Mouse (Mus musculus) embryonic fibroblast, embryonic 13.5 days (primary cell): ENCODE results near the gene Ski. TPM values are rescaled to one million over a fixed set of nuclear protein-coding genes. Genes with fewer than 3 reads are reported as not detected.

Source experiments
- H3K27ac ChIP-seq: 2 replicates; pipeline ENCODE4 v1.5.1; 2012; ENCODE audit warnings: low read length, control low read depth, inconsistent platforms; ENCODE audit not compliant: insufficient read depth
- H3K4me1 ChIP-seq: 2 replicates; pipeline ENCODE4 v1.6.1; 2011; ENCODE audit warnings: low read length; ENCODE audit not compliant: control insufficient read depth, insufficient read depth
- H3K4me3 ChIP-seq: 2 replicates; pipeline ENCODE4 v1.5.1; 2011; ENCODE audit warnings: mild to moderate bottlenecking, control low read depth, low read length; ENCODE audit not compliant: insufficient read depth
- CTCF ChIP-seq: IDR thresholded peaks from 2 replicates; pipeline ENCODE4 v1.5.1; 2011; ENCODE audit warnings: mild to moderate bottlenecking, control low read depth, low read length, moderate library complexity, borderline replicate concordance; ENCODE audit not compliant: insufficient read depth
- POLR2A ChIP-seq: IDR thresholded peaks from 2 replicates; pipeline ENCODE4 v1.6.1; 2011; ENCODE audit warnings: low read depth, mild to moderate bottlenecking, control low read depth, low read length, moderate library complexity
- polyA plus RNA-seq: library from polyadenylated mRNA; stranded (reverse); fragments of >200 nt; gene quantifications from 2 replicates; pipeline ENCODE4 v1.2.4, GENCODE M21; 2011; ENCODE audit warnings: low read depth; ENCODE audit not compliant: missing spikeins, insufficient read length

The Ski gene
- polyA plus RNA-seq, 1 experiment: 106 TPM

DNA sequence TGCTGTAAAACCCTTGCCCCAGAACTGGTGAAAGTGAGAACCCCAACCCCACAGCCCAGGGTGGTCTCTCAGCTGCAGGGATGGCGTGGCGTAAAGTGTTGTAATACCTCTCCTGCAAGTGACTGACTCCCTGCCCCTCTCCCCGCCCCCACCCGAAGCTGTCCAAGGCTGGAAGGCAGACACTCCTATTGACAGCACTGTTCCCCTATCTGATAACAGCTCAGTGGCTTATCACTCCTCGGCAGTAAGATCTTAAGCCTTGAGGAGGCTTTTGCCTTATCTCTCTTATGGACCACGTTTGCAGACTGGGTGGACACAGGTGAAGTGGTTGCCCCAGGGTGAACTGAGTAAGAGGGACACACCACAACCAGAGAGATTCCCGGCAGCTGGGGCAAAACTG is 97.1 kb downstream of the Ski start:
- no peak overlapping the region for H3K27ac ChIP-seq
- H3K4me3 ChIP-seq: no peak overlapping the region
- no peak for TF ChIP-seq POLR2A
- TF ChIP-seq CTCF: no peak
- H3K4me1 ChIP-seq: peaks cover 21% of the 10 kb centered on the region

GRCm38 (mm10) chr4:155123868-155124534 is 98.4 kb downstream of the Ski start:
- H3K4me1 ChIP-seq: peaks cover 14% of the 10 kb centered on the region; the same call in 1 of the 2 replicates
- no peak overlapping the region for H3K27ac ChIP-seq
- no peak for TF ChIP-seq CTCF
- TF ChIP-seq POLR2A: no peak
- H3K4me3 ChIP-seq: no peak overlapping the region

DNA sequence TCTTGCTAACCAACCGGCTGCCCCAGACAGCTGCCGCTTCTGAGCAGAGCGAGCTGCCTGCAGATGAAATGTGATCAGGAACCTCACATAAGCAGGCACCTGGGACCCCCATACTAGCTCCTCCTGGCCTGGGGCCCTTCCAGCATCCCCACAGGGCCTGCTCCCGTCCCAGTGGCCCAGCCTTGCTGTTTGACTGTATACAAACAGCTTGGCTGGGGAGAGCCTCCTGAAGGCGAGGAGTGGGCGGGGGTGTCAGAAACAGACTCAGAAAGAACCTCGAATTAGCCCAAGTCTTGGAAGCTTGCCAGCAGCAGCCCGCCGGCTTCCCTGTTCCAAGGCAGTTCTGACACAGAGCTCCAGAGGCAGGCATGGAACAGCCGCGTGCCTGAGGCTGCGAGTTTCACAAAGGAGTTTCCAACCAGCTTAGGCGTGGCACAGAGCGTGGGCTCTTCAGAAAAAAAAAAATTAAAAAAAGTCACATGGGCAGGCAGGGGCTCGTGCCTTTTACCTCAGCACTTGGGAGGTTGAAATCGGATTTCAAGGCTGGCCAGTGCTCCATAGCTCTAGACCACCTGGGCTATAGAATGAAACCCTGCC is 99.8 kb downstream of the Ski start:
- Histone ChIP-seq H3K4me3 (no peak overlapping the region), H3K4me1 (peaks cover 14% of the 10 kb centered on the region; the same call in 1 of the 2 replicates), H3K27ac (peak overlapping the region; percentile 45)
- peak; percentile 26; the same call in 1 of the 2 replicates for TF ChIP-seq POLR2A
- no peak for TF ChIP-seq CTCF

- peak overlapping the region; percentile 45 for H3K27ac ChIP-seq
- peaks cover 11% of the 10 kb centered on the region; the same call in 1 of the 2 replicates for H3K4me1 ChIP-seq
- no peak overlapping the region for H3K4me3 ChIP-seq
- TF ChIP-seq CTCF (no peak), POLR2A (no peak)
Measured at GRCm38 (mm10) chr4:155121915-155122443, 100.4 kb downstream of the Ski start.

GRCm38 (mm10) chr4:155121222-155121621 is 101.2 kb downstream of the Ski start:
- Histone ChIP-seq H3K4me1 (peaks cover 5% of the 10 kb centered on the region; the same call in 1 of the 2 replicates), H3K4me3 (no peak overlapping the region), H3K27ac (no peak overlapping the region)
- TF ChIP-seq POLR2A (no peak), CTCF (no peak)

DNA sequence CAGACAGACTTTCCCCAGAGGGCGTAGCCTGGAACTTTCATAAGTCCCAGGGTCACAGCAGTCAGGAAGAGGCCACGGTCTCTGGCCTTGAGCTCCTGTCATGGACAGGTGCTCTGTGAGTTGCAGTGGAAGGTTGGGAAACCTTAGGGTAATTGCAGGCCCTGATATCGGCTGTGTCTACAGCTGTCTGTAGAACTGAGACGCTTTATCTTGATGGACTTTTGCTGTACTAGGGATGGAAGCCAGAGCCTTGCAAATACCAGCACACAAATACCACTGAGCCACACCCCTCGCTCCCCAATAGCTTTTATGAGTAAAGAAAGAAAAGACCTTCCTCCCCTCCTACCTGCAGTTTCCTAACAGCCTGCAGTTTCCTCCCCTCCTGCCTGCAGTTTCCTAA is 101.8 kb downstream of the Ski start:
- no peak overlapping the region for H3K4me3 ChIP-seq
- H3K4me1 ChIP-seq: peaks cover 4% of the 10 kb centered on the region; the same call in 1 of the 2 replicates
- TF ChIP-seq CTCF (no peak), POLR2A (no peak)
- no peak overlapping the region for H3K27ac ChIP-seq

DNA sequence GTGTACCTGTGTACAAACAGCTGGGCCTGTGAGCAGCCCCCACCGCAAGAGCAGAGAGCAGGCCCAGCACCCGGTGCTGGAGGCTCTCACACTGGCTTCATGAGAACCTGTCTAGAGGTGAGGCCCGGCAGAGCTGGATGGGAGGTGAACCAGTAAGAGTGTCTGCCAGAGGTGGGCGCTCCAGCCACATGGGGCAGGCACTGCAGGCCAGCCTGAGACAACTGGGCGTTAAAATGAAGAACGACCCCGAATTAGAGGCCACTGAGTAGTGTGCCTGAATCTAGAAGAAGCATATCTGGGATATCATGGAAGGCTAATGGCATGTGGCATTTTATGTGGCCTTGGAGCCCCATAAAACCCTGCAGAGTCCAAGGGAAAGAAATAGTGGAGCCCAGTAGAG is 102.4 kb downstream of the Ski start:
- Histone ChIP-seq H3K27ac (no peak overlapping the region), H3K4me3 (no peak overlapping the region), H3K4me1 (peaks cover 4% of the 10 kb centered on the region; the same call in 1 of the 2 replicates)
- TF ChIP-seq POLR2A (no peak), CTCF (no peak)

DNA sequence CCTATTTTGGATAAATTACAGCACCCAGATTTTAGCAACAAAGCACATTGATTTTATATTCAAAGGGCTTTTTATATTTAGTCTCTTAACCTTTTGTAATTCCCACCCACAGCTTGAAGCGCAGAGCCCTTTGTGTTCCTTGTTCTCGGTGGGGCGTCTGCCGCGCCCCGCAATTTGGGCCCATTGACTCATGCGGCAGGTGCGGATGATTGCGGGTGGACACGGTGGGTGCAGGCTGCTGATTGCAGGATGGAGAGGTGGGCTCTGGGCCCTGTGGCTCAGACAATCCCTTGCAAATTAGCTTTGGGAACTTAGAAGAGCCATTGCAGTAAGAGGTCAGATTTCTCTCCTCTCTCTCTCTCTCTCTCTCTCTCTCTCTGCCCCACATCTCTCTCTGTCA is 104.1 kb downstream of the Ski start:
- TF ChIP-seq CTCF: no peak
- no peak for TF ChIP-seq POLR2A
- Histone ChIP-seq H3K4me1 (peaks cover 8% of the 10 kb centered on the region), H3K27ac (no peak overlapping the region), H3K4me3 (no peak overlapping the region)

DNA sequence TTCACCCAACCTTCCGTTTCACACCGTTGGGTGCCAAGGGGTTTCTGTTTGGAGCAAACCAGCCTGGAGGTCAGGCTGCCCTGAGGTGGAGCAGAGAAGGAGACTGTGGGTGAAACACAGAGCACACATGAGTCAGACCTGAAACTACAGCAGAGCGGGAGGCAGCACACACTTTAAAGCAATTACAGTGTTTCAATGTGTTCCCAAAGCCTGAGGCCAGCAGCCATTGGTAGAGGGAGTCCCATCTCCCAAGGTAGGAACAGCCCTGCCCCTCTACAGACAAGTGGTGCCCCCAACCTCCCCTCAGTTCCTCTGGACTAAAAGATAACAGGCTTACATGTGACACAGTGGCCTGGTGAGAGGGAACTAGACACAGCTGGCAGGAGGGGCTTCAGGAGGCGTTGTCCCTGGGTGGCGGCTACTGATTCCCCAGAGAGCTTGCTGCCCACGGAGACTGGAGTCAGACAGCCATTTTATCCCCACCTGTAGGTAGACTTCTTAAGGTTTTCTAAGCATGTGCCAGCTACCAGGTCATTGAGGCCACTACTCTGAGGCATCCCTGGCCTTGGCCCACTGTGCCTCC is 104.9 kb downstream of the Ski start:
- no peak for TF ChIP-seq POLR2A
- no peak for TF ChIP-seq CTCF
- Histone ChIP-seq H3K4me3 (no peak overlapping the region), H3K4me1 (peaks cover 4% of the 10 kb centered on the region), H3K27ac (no peak overlapping the region)

- Histone ChIP-seq H3K4me1 (peaks cover 4% of the 10 kb centered on the region), H3K27ac (no peak overlapping the region), H3K4me3 (no peak overlapping the region)
- TF ChIP-seq CTCF (no peak), POLR2A (no peak)
Measured at GRCm38 (mm10) chr4:155116607-155117006, 105.8 kb downstream of the Ski start.
